Mouse (Mus musculus): ENCODE results near the gene Gm826.

Gm826 gene

GRCm38 (mm10) chr2:160334111-160334661 is at the start of gene Gm826:
TSS of gene Gm826 (minus strand) at chr2:160334162.
- DNase-seq (ENCODE audit: low spot score) = no peak

DNA sequence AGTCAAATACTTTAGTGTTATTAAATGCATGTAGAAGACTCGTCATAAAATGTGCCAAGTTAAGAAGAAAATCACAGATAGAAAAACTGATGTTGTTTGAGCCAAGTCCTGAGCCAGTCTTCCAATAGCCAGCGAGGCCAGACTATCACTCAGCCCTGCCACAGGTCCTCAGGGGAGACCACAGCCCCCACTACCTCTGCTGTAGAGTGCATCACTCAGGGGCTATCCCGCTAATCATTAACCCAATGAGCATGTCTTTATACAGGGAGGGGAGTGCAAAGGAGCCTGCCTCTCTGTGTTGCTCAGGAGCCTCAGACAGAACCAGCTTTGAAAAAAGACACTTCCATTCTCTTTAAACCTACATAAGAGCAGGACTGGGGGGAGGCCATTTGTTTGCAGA is 49.5 kb upstream of the Gm826 start:
- DNase-seq (ENCODE audit: low spot score) = no peak

GRCm38 (mm10) chr2:160378271-160378670 is 44.3 kb upstream of the Gm826 start:
- peak; percentile 50 for DNase-seq (ENCODE audit: low spot score)

GRCm38 (mm10) chr2:160376236-160376635 is 42.3 kb upstream of the Gm826 start:
- DNase-seq (ENCODE audit: low spot score) = no peak

DNA sequence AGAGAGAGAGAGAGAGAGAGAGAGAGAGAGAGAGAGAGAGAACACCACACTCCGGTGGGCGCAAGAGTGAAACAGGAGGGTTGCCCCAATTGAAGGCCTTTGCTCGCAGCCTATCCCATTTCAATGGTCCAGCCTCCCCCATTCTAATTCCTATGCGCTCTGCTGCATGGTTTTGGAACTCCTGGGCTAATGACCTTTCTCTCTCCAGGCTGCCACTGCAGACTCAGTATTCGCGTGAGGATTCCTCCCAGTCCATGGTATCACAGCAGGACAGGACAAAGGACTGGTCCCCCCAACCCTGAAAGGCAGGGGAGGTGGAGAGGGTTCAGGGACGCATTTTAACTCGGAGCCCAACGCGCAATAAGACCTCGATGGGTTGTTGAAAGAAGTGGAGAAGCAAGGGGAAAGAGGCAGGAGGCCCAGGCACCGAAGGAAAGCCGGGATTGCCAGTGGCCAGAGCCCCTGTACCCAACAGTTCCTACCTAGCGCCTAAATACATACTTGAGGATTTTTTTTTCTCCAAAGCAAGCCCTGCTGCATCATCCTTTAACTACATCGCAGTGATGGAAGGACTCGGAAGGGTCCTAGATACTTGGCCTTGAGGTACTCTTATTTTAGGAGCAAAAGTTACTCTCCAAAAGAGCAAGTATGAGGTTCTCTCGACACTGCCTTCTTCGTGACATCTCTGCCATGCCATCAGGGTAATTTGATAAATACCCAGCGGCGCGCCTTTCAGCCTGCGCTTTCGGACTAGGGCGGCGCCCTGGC is 35.9 kb upstream of the Gm826 start:
- no peak for DNase-seq (ENCODE audit: low spot score)

DNA sequence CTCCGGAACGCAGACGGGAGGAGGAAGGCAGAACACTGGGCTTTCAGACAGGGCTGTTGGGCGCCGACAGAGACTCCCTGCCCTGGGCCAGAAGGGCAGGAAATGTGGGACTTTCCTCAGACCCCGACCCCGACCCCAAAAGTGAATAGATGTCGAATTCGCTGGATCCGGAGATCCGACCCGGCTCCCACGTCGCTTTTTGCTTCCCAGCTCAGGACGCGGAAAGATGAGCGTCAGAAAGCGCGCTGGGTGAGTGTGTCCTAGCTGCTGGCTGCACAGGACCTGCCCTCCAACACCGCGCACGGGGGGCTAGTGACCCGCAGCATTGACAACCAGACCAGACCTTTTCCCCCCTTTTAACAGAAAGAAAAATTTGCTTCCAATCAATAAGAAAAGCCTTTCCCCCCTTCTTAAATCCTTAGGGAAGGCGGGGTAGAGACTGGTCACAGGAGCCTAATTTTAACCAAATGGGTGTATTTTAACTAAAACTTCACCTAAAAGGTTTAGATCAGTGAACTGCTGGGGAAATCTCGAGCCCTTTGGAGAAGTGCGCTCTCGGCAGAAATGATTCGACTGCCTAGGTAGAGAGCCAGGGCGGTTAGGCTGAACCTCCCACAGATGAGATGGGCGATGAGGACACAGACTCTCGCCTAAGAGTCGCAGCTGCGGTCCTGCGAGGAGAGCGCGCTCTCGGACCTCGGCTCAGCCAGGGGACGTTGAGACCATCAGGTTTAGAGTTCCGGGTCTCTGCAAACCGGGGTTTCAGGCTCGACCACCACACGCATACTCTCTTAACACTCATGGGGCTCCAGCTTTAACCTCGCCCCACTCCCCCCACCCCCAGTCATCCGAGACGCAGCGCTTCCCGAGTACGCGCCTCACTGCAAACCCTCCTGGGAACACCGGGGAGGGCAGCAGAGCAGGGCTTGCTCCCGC is 34.7 kb upstream of the Gm826 start:
- DNase-seq (ENCODE audit: low spot score) = no peak

DNA sequence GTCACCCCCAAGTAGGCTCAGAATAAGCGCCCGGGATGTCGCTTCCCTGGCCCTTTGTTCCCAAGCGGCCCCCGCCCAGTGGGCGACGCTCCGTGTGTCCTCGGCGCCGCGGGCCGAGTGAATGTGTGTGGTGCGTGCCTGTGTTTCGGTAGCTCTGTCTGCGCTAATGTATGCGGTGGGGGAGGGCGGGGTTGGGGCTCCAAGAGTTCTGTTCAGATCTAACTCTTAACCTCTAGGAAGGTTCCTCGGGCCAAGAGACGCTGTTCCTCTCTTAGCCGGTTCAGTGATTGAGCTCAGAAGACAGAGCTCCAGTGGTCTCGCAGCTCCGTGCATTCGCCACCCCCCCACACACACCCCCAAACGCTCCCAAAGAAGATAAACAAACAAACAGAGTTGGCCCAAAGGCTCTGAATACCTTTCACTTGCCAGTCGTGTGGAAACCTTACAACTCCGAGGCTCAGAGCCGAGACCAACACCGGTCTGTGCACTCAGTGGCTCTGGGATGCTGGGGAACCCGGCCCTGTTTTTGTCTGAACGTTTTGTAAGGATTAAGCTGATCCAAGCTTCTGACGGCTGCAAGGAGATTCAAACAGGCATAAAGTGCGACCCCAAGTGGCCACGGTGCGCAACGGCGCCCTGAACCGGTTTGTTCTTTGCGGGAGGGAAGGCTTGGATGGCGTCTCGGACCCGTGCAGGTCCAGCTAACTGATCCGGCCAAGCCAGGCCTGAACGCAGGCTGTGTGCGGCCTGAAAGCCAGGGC is 33.7 kb upstream of the Gm826 start:
- DNase-seq (ENCODE audit: low spot score) = peak; percentile 90

GRCm38 (mm10) chr2:160366980-160367338 is 33.0 kb upstream of the Gm826 start, which contains the start of gene Mafb:
TSS of gene Mafb (minus strand) at chr2:160367065.
- DNase-seq (ENCODE audit: low spot score) = peak; percentile 82

DNA sequence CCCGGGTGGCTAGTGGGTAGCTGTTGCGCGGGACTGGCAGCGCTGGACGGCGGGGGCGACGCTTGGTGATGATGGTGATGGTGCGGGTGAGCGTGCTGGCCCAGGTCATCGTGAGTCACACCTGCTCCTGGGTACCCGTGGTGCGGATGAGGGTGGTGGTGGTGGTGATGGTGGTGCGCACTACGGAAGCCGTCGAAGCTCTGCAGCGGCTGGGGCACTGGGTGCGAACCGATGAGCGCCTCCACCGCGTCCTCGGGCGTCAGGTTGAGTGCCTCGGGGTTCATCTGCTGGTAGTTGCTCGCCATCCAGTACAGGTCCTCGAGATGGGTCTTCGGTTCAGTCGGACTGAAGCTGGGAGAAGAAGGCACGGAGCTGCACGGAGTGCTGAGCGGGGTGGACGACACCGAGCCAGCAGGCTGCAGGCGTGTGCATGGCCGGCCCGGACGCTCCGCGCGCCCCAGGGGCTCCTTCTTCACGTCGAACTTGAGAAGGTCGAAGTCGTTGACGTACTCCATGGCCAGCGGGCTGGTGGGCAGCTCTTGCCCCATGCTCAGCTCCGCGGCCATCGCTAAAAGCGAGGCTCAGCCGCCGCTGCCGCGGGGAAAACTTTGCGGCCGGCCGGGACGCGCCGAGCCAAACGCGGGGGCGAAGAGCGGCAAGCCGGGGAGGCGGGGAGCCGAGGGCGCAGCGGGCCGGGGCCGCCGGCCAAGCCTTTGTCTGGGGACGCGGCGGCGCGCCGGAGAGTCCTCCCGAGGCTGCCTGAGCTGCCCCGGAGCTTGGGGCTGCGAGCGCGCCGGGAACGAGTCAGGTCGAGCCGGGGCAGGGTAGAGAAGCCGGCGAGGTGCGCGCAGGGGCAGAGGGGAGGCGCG is 32.4 kb upstream of the Gm826 start:
- DNase-seq (ENCODE audit: low spot score) = no peak

DNA sequence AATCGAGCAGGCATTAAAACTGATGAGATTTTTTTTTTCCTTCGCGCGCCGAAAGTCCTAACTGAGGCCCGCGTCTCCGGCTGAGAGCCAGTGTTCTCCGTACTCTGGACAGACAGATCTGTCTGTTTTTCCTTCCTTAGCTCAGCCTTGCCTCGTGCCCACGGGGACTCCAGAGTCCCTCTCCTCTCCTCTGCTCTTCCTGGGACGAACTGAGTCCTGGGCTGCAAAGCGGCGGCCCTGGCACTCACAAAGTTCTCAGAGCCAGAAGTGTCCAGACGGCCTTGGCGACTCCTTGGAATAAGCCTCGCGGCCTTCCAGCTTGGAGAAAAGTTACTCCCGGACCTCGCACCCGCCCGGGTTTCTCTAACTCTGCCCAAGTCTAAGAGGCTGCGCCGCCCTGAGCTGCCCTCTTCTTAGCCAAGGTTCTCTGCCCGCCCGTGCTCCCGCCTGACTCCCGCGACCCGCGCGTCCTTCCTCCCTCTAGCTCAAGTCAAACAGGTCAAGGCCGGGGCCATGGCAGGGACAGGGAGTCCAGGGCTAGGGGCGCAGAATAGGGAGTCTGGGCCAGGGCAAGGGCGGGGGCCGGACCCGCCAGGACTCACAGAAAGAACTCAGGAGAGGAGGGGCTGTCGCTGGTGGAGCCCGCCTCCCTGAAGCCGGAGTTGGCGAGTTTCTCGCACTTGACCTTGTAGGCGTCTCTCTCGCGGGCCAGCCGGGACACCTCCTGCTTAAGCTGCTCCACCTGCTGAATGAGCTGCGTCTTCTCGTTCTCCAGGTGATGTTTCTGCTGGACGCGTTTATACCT is 31.3 kb upstream of the Gm826 start:
- DNase-seq (ENCODE audit: low spot score) = peak; percentile 27

DNA sequence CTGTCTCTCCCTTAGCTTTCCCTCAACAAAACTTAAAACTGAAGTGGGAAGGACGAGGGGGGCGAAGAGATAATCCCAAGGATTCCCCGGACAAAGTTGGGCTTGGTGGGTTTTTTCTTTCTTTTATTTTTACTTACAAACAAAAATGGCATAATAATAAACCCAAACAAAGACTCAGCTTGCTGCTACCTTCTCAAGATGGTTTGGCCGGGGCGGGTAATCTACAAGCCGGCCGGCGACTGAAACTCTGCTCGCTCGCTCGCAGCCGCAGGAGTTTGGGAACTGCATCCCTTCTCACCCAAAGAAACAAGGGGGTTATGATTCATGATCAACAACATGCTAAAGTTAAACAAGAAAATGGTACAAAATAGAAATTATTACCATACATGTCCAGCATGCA is 30.7 kb upstream of the Gm826 start:
- no peak for DNase-seq (ENCODE audit: low spot score)

DNA sequence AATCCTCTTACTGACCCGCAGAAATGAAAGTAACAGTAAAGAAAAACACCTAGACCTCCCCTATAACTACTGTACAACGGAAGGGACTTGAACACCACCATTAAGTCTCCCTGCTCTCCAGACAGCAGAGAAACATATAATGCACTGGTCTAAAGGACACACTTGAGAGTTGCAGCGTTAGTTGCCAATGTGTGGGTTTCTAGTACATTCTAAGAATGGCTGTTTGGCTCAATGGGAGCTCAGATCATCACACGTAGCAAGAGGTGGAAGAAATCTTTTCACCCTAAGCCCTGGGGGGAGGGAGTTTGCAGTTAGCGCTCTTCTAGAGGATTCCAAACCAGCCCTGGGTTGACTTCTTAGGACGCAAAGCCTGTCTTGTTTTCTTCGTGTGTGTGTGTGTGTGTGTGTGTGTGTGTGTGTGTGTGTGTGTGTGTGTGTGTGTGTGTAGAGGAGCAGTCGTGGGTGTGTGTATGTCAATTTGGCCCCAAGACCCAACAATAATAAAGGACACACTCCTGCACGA is 30.2 kb upstream of the Gm826 start:
- no peak for DNase-seq (ENCODE audit: low spot score)

- no peak for DNase-seq (ENCODE audit: low spot score)
Measured at GRCm38 (mm10) chr2:160363201-160363600, 29.2 kb upstream of the Gm826 start.

GRCm38 (mm10) chr2:160361442-160362121 is 27.6 kb upstream of the Gm826 start:
- no peak for DNase-seq (ENCODE audit: low spot score)

DNA sequence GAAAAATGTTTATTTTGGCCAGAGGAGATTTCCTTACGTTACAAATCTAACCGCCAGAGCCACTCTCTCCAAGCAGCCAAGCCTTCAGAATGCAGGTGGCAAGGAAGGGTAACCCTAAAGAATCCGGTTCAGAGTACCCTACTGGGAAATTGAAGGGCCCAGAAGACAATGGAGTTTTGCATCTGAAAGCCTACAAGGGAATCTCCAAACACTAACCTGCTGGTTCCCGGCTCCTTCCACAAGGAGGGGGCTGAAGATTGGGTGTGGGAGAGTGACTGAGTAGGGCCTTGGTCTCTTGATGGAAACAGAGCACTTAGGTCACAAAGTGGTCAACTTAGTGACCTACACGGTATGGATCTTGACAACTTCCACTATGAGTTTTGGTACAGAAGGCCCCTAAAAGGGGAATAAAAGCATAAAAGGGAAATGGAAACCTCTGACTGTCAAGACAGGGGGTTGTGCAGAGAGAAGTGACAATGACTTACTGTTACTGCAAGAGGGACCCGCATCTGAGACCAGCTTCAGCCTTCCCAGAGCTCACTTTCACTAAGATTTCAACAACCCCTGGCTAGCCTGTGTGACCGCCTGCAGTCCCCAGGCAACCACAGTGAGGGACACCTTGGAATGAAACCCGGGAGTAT is 26.4 kb upstream of the Gm826 start:
- DNase-seq (ENCODE audit: low spot score) = no peak

- no peak for DNase-seq (ENCODE audit: low spot score)
Measured at GRCm38 (mm10) chr2:160358896-160359295, 24.9 kb upstream of the Gm826 start.

DNA sequence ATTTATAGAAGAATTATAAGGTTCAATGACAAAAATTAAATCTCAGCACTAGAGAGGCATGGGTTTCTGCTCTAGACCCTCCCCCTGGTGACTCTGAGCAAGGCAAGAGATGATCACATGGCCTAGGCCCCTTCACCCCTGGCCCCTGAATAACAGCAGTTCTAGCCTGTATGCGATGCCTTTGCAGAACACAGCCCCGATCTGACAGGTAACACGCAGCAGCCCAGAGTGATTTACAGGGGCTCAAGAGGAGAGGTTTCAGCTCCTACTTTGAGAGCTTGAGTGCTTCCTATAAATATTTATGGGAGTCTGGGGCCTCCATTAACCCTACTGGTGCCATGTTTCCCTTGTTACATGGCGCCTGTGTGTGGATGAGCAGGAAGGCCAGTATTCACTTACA is 23.5 kb upstream of the Gm826 start:
- DNase-seq (ENCODE audit: low spot score) = no peak

GRCm38 (mm10) chr2:160356132-160356531 is 22.2 kb upstream of the Gm826 start:
- DNase-seq (ENCODE audit: low spot score) = no peak

GRCm38 (mm10) chr2:160354319-160354718 is 20.4 kb upstream of the Gm826 start:
- no peak for DNase-seq (ENCODE audit: low spot score)
